Mouse (Mus musculus): ENCODE results near the gene Anxa10.

Gene Anxa10

GRCm38 (mm10) chr8:62123098-62123497, at the start of gene Anxa10:
Gene Anxa10 (minus strand): TSS chr8:62123150.
- DNase-seq: no peak

GRCm38 (mm10) chr8:62132662-62133366, 9.9 kb upstream of the Anxa10 start:
- no peak for DNase-seq

- DNase-seq: no peak
Observed at GRCm38 (mm10) chr8:62097213-62097612, 25.7 kb downstream of the Anxa10 start.

- DNase-seq: no peak
Observed at GRCm38 (mm10) chr8:62081804-62082203, 41.1 kb downstream of the Anxa10 start.

- DNase-seq: no peak
Observed at GRCm38 (mm10) chr8:62080195-62080802, 42.7 kb downstream of the Anxa10 start.

- no peak for DNase-seq
Observed at GRCm38 (mm10) chr8:62068305-62068704, 54.6 kb downstream of the Anxa10 start.

GRCm38 (mm10) chr8:62060357-62060756, 62.6 kb downstream of the Anxa10 start:
- no peak for DNase-seq

- DNase-seq: no peak
Observed at GRCm38 (mm10) chr8:62046809-62047208, 76.1 kb downstream of the Anxa10 start.

GRCm38 (mm10) chr8:62034351-62034750, 88.6 kb downstream of the Anxa10 start:
- no peak for DNase-seq

- DNase-seq: no peak
Observed at GRCm38 (mm10) chr8:62014582-62014981, 108.4 kb downstream of the Anxa10 start.

- no peak for DNase-seq
Observed at GRCm38 (mm10) chr8:62014166-62014565, 108.8 kb downstream of the Anxa10 start.
